Mouse (Mus musculus) CD4-positive, CD25-positive, alpha-beta regulatory T cell, adult 2 months (primary cell): ENCODE results near the gene Klrb1.

Experiments used
- DNase-seq: peaks from one replicate; pipeline ENCODE4 v3.0.0-alpha.2; 2012; ENCODE audit warnings: low read depth, low spot score

Gene Klrb1

DNA sequence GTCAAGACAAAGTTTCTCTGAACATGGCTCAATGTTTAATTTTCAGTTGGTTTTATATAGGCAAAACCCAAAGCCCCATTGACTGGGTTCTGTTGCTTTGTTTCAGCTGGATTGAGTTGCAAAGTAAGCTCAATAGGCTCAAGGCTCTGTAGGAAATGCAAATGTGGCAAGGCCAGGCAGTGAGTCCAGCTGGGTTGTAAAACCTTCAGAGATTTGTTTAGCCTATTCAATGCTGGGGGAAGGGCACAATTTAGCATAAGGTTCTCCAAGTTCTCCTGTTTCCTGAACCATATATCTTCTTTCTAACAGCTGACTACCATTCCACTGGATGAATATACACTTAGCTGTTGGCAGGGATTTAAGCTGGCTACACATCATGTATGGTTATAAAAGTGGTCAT, 12.0 kb upstream of the Klrb1 start:
- DNase-seq = no peak

DNA sequence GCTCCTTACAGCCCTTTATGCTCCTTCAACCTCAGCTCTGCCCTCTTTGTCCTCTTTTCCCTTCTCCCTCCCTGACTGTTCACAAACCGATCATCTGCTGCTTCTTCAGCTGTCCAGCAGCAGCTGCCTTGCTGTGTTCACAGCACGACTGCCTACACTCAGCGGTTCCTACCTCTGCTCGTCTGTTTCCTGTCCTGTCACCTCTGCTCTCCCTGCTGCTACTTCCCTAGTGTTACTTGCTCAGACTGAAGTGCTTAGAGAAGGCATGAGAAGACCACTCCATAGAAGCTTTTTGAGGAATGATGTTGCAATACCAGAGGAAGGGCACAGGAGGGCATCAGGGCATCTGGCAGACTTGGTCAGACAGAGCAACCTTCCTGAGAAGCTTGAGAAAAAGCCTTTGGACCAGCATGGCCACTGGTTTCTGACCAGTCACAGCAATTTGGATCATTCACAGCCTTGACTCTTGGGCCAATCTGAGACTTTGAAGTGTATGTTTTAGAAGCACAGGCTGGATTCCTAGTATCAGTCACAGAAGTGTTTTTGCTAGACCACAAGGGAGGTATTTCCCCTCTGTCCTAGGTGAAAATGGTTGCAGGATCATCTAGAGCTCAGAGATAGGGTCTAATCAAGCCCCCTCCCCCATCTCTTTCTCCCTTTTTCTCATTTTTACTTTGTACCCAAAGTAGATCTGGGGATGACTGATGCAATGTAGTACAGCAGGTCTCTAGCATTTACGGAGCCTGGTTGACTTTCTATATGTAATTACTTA, 11.2 kb upstream of the Klrb1 start:
- no peak for DNase-seq

- no peak for DNase-seq
Measured at GRCm38 (mm10) chr6:128732032-128732431, 9.2 kb upstream of the Klrb1 start.

- no peak for DNase-seq
Measured at GRCm38 (mm10) chr6:128701691-128702090, 21.2 kb downstream of the Klrb1 start.

DNA sequence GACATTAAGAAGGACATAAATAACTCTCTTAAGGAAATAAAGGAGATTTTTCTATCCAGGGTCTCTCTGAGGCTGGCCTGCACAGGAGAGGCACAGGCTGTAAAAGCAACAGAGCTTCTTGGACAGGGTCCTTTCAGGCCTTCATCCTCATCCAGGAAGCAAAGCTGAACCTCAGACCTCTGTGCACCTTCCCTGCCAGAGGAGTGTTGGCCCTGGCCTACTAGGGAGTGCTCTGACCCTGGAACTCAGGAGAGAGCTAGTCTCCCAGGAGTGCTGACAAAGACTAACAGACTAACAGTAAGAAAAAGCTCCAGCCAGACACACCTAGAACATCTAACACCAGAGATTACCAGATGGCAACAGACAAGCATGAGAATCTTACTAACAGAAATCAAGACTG, 43.3 kb downstream of the Klrb1 start:
- no peak for DNase-seq

GRCm38 (mm10) chr6:128669936-128670335, 52.9 kb downstream of the Klrb1 start:
- DNase-seq = no peak

DNA sequence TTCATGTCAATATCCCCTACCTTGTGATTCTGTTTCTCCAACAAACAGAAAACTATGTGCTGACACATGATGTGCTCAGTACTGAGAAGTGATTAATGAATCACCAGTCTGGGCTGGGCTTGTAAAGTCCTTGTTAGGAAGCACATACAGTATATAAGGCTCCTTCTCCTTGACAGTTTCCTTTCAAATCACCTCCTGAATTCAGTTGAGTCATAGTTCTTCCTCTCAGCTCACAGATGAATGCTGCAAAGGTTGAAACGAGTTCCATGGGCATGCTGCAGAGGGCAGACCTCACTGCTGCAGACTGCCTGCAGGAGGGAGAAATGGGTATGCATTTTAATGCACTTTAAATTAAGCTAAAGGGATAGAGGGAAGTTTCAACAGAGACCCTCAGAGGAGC, 60.7 kb downstream of the Klrb1 start, which contains the start of gene Clec2h:
Gene Clec2h (plus strand): TSS at position 180 of the 400 bp plus-strand sequence.
- DNase-seq = no peak

DNA sequence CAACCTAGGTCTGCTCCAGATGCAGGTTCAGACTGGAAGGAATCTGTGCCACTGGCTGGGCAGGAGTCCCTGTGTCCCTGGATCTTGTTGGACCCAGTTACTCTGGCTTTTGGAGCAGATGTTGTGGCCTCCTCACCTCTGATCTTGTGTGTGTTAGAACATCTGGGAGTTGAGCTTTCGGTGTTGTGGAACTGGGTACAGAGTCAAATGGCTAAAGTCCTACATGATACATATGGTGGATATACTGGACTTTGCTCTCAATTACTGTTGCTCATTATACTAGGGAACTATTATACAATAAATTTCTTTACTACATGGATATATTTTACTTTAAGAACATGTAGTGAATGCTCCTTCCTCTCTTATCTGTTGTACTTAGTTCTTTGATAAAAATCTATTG, 61.6 kb downstream of the Klrb1 start:
- no peak for DNase-seq
